Mouse (Mus musculus): Measurements from ENCODE around the gene Guca1a. TPM values are rescaled to one million over a fixed set of nuclear protein-coding genes. Genes with fewer than 3 reads are reported as not detected.

Gene Guca1a
- polyA plus RNA-seq, 1 experiment, result 2.1 TPM

DNA sequence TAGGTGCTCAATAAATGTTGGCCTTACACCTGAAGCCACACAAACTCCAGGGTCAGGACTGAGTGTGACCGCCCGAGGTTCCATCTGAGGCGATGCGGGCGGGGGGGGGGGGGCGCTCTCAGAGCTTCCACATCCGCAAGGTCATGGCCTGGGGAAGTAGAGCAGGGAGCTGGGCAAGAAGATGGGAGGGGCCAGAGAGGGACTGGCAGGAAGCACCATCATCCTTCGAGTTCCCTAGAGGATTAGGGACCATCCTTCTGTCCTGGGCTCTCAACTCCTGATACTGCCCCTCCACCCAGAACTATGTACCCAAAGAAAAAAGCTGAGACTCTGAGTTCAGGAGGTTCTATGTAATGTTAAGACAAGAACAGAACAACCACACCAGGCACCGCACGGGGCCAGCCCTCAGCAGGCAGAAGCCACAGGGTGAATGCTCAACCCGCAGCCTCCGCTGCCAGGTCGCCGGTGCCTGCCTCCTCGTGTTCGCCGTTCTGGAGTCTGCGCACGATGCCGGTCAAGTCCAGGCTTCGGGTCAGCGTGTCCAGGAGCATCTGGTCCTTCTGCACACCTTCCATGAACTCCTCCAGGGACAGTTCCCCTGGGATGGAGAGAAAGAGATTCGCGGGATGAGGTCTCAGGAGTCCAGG lies 6.0 kb downstream of the Guca1a start:
- Histone ChIP-seq H3K36me3 (ENCODE audit: control insufficient read depth, insufficient read depth, low read length) (no peaks in the 10 kb centered on the region), H3K27me3 (ENCODE audit: control insufficient read depth, insufficient read depth, low read length) (no peaks in the 10 kb centered on the region), H3K4me1 (ENCODE audit: control insufficient read depth, insufficient read depth, insufficient read length, low read length) (peaks cover 6% of the 10 kb centered on the region), H3K27ac (ENCODE audit: insufficient read depth, low read depth, low read length) (no peak overlapping the region), H3K4me3 (ENCODE audit: low read depth, low read length) (peak overlapping the region; percentile 83)
- TF ChIP-seq POLR2A (IDR thresholded peaks at IDR 0.05; ENCODE audit: low read depth, low read length) (no peak), CTCF (IDR thresholded peaks at IDR 0.05; ENCODE audit: extremely low read depth, insufficient read length, insufficient replicate concordance, low read depth, low read length) (no peak)
- 19% methylated on average over 24 of the region's 24 CpGs for WGBS

DNA sequence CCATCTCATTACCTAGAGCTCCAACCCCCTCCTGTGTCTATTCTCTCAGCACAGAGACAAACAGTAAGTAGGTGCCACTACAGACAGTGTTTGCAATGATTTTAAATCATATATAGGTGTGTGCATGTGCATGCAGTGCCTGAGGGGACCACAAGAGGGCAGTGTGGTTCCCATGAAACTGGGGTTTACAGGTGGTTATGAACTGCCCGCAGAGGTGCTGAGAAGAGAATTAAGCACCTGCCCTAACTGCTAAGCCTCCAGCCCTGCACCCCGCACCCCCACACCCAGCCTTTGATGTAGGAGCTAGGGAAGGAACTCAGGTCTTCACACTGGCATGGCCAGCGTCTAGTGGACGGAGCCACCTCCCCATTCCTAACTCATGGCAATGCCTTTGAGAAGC lies 13.7 kb downstream of the Guca1a start:
- 60% methylated on average over 4 of the region's 4 CpGs for WGBS
- Histone ChIP-seq H3K36me3 (ENCODE audit: control insufficient read depth, insufficient read depth, low read length) (no peaks in the 10 kb centered on the region), H3K4me1 (ENCODE audit: control insufficient read depth, insufficient read depth, insufficient read length, low read length) (no peaks in the 10 kb centered on the region), H3K27me3 (ENCODE audit: control insufficient read depth, insufficient read depth, low read length) (no peaks in the 10 kb centered on the region), H3K4me3 (ENCODE audit: low read depth, low read length) (no peak overlapping the region), H3K27ac (ENCODE audit: insufficient read depth, low read depth, low read length) (no peak overlapping the region)
- TF ChIP-seq CTCF (IDR thresholded peaks at IDR 0.05; ENCODE audit: extremely low read depth, insufficient read length, insufficient replicate concordance, low read depth, low read length), result peak; percentile 81; the same call in 1 of the 2 replicates
- TF ChIP-seq POLR2A (IDR thresholded peaks at IDR 0.05; ENCODE audit: low read depth, low read length), result no peak

GRCm38 (mm10) chr17:47385145-47385544 lies 15.2 kb downstream of the Guca1a start, which contains the start of gene Guca1b:
Gene Guca1b, plus strand, starts transcription at chr17:47385393.
- no peaks in the 10 kb centered on the region for H3K4me1 ChIP-seq (ENCODE audit: control insufficient read depth, insufficient read depth, insufficient read length, low read length)
- WGBS, result 60% methylated on average over 10 of the region's 10 CpGs
- TF ChIP-seq POLR2A (IDR thresholded peaks at IDR 0.05; ENCODE audit: low read depth, low read length) (no peak), CTCF (IDR thresholded peaks at IDR 0.05; ENCODE audit: extremely low read depth, insufficient read length, insufficient replicate concordance, low read depth, low read length) (no peak)
- no peak within 1 kb of the TSS for H3K4me3 ChIP-seq (ENCODE audit: low read depth, low read length)
- H3K27ac ChIP-seq (ENCODE audit: insufficient read depth, low read depth, low read length), result no peak within 1 kb of the TSS
- no peaks in the 10 kb centered on the region for H3K27me3 ChIP-seq (ENCODE audit: control insufficient read depth, insufficient read depth, low read length)
- peaks cover 8% of the 10 kb centered on the region; the same call in 1 of the 2 replicates for H3K36me3 ChIP-seq (ENCODE audit: control insufficient read depth, insufficient read depth, low read length)

DNA sequence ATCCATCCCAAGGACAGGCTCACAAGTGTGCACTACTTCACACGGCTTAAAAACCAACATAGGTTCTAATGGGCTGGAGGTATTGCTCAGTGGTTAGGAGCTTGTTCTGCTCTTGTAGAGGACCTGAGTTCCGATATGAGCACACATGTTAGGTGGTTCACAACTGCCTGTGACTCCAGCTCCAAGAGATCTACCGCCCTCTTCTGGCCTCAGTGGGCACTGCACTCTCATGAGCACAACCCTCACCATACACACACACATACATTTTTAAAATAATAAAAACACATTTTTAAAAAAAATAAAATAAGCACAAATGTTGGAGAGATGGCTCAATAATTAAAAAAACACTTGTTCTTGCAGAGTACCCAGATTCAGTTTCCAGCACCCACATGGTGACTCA lies 16.3 kb downstream of the Guca1a start:
- Histone ChIP-seq H3K4me3 (ENCODE audit: low read depth, low read length) (no peak overlapping the region), H3K27ac (ENCODE audit: insufficient read depth, low read depth, low read length) (no peak overlapping the region), H3K27me3 (ENCODE audit: control insufficient read depth, insufficient read depth, low read length) (no peaks in the 10 kb centered on the region), H3K4me1 (ENCODE audit: control insufficient read depth, insufficient read depth, insufficient read length, low read length) (no peaks in the 10 kb centered on the region), H3K36me3 (ENCODE audit: control insufficient read depth, insufficient read depth, low read length) (peaks cover 17% of the 10 kb centered on the region)
- no peak for TF ChIP-seq POLR2A (IDR thresholded peaks at IDR 0.05; ENCODE audit: low read depth, low read length)
- TF ChIP-seq CTCF (IDR thresholded peaks at IDR 0.05; ENCODE audit: extremely low read depth, insufficient read length, insufficient replicate concordance, low read depth, low read length), result no peak
- WGBS, result 92% methylated on average over 3 of the region's 3 CpGs

GRCm38 (mm10) chr17:47383266-47383665 lies 17.1 kb downstream of the Guca1a start:
- H3K4me1 ChIP-seq (ENCODE audit: control insufficient read depth, insufficient read depth, insufficient read length, low read length), result no peaks in the 10 kb centered on the region
- H3K36me3 ChIP-seq (ENCODE audit: control insufficient read depth, insufficient read depth, low read length), result peaks cover 22% of the 10 kb centered on the region
- no peaks in the 10 kb centered on the region for H3K27me3 ChIP-seq (ENCODE audit: control insufficient read depth, insufficient read depth, low read length)
- no peak for TF ChIP-seq CTCF (IDR thresholded peaks at IDR 0.05; ENCODE audit: extremely low read depth, insufficient read length, insufficient replicate concordance, low read depth, low read length)
- no peak overlapping the region for H3K27ac ChIP-seq (ENCODE audit: insufficient read depth, low read depth, low read length)
- WGBS, result 60% methylated on average over 4 of the region's 4 CpGs
- no peak overlapping the region for H3K4me3 ChIP-seq (ENCODE audit: low read depth, low read length)

- whole genome bisulfite sequencing, result 88% methylated on average over 11 of the region's 11 CpGs
- Histone ChIP-seq H3K4me3 (ENCODE audit: low read depth, low read length) (no peak overlapping the region), H3K27ac (ENCODE audit: insufficient read depth, low read depth, low read length) (no peak overlapping the region), H3K4me1 (ENCODE audit: control insufficient read depth, insufficient read depth, insufficient read length, low read length) (no peaks in the 10 kb centered on the region), H3K27me3 (ENCODE audit: control insufficient read depth, insufficient read depth, low read length) (no peaks in the 10 kb centered on the region), H3K36me3 (ENCODE audit: control insufficient read depth, insufficient read depth, low read length) (peaks cover 32% of the 10 kb centered on the region)
- TF ChIP-seq POLR2A (IDR thresholded peaks at IDR 0.05; ENCODE audit: low read depth, low read length) (no peak), CTCF (IDR thresholded peaks at IDR 0.05; ENCODE audit: extremely low read depth, insufficient read length, insufficient replicate concordance, low read depth, low read length) (no peak)
Measured at GRCm38 (mm10) chr17:47381917-47382316, 18.5 kb downstream of the Guca1a start.

- H3K4me3 ChIP-seq (ENCODE audit: low read depth, low read length), result no peak overlapping the region
- H3K27me3 ChIP-seq (ENCODE audit: control insufficient read depth, insufficient read depth, low read length), result no peaks in the 10 kb centered on the region
- 88% methylated on average over 15 of the region's 15 CpGs for WGBS
- H3K27ac ChIP-seq (ENCODE audit: insufficient read depth, low read depth, low read length), result no peak overlapping the region
- TF ChIP-seq CTCF (IDR thresholded peaks at IDR 0.05; ENCODE audit: extremely low read depth, insufficient read length, insufficient replicate concordance, low read depth, low read length), result no peak
- no peak for TF ChIP-seq POLR2A (IDR thresholded peaks at IDR 0.05; ENCODE audit: low read depth, low read length)
- peaks cover 55% of the 10 kb centered on the region for H3K36me3 ChIP-seq (ENCODE audit: control insufficient read depth, insufficient read depth, low read length)
- no peaks in the 10 kb centered on the region for H3K4me1 ChIP-seq (ENCODE audit: control insufficient read depth, insufficient read depth, insufficient read length, low read length)
Measured at GRCm38 (mm10) chr17:47378133-47378532, 22.3 kb downstream of the Guca1a start.

Measured in small intestine, adult 2 months (tissue).